Mouse (Mus musculus) heart, embryonic 15.5 days (tissue): ENCODE results near the gene Gm4744. TPM values are rescaled to one million over a fixed set of nuclear protein-coding genes. Genes with fewer than 3 reads are reported as not detected.
"Not testable (repeated sequence)": the region's sequence is repeated elsewhere in the genome, so short reads cannot be mapped to it uniquely, and the experiment has no call there.

Experiments used
- ATAC-seq: fragments of 200-750 bp; cut with Nextera tagmentation; replicated peaks from 2 replicates; pipeline ENCODE4 v1.8.0; 2017; ENCODE audit warnings: low read depth, moderate TSS enrichment; ENCODE audit not compliant: insufficient number of reproducible peaks, insufficient read depth, low FRiP score
- H3K27ac ChIP-seq: fragments of 300-500 bp; sonication (generic); 2 replicates; pipeline ENCODE4 v1.5.1; 2015; ENCODE audit warnings: mild to moderate bottlenecking, inconsistent platforms
- H3K27me3 ChIP-seq: fragments of 300-500 bp; sonication (generic); 2 replicates; pipeline ENCODE4 v1.6.1; 2015; ENCODE audit warnings: inconsistent platforms
- H3K36me3 ChIP-seq: fragments of 300-500 bp; sonication (generic); 2 replicates; pipeline ENCODE4 v1.6.1; 2015; ENCODE audit warnings: mild to moderate bottlenecking, inconsistent platforms
- H3K4me1 ChIP-seq: fragments of 300-500 bp; sonication (generic); replicated peaks from 2 replicates; pipeline ENCODE4 v1.6.1; 2015; ENCODE audit warnings: inconsistent platforms
- H3K4me2 ChIP-seq: fragments of 300-500 bp; sonication (generic); 2 replicates; pipeline ENCODE4 v1.6.1; 2015; ENCODE audit warnings: inconsistent platforms, mild to moderate bottlenecking, moderate library complexity
- H3K4me3 ChIP-seq: fragments of 300-500 bp; sonication (generic); 2 replicates; pipeline ENCODE4 v1.5.1; 2015; ENCODE audit warnings: mild to moderate bottlenecking, inconsistent platforms
- H3K9ac ChIP-seq: fragments of 300-500 bp; sonication (generic); 2 replicates; pipeline ENCODE4 v1.6.1; 2015; ENCODE audit warnings: mild to moderate bottlenecking, inconsistent platforms
- H3K9me3 ChIP-seq: fragments of 300-500 bp; sonication (generic); replicated peaks from 2 replicates; pipeline ENCODE4 v1.6.1; 2016; ENCODE audit warnings: inconsistent platforms
- WGBS: fragments of 180-500 bp; shearing (Covaris S2); methylation state at CpG from one replicate; pipeline ENCODE4 v1.1.7; 2015; ENCODE audit warnings: mixed read lengths; 5-methylcytosine and 5-hydroxymethylcytosine counted together
- polyA plus RNA-seq: library from polyadenylated mRNA; unstranded; fragments of >200 nt; fragmentation: Nextera tagmentation; extraction: Ambion mirVana; gene quantifications from 2 replicates; pipeline ENCODE4 v1.2.1, GENCODE M21; 2015

The Gm4744 gene
- not detected in 2 replicates for polyA plus RNA-seq

GRCm38 (mm10) chr6:40951770-40952169 is at the start of gene Gm4744:
Gm4744 (minus strand) TSS chr6:40951870.
- Histone ChIP-seq H3K9ac (no peak within 1 kb of the TSS), H3K27me3 (no peaks in the 10 kb centered on the region), H3K9me3 (no peaks in the 10 kb centered on the region), H3K36me3 (no peaks in the 10 kb centered on the region), H3K4me2 (no peak within 1 kb of the TSS), H3K4me1 (no peaks in the 10 kb centered on the region), H3K27ac (no peak within 1 kb of the TSS), H3K4me3 (no peak within 1 kb of the TSS)
- no peak for ATAC-seq

GRCm38 (mm10) chr6:40999379-40999778 is 47.7 kb upstream of the Gm4744 start, which contains the start of gene Gm2663:
Gm2663 (minus strand) TSS chr6:40999479.
- not testable (repeated sequence) for H3K36me3 ChIP-seq, H3K9me3 ChIP-seq, H3K27me3 ChIP-seq, H3K4me2 ChIP-seq, H3K4me1 ChIP-seq, ATAC-seq, H3K4me3 ChIP-seq, H3K27ac ChIP-seq, H3K9ac ChIP-seq

- WGBS: 77% methylated on average over 2 of the region's 2 CpGs
- not testable (repeated sequence) for H3K27ac ChIP-seq, H3K4me3 ChIP-seq, H3K4me2 ChIP-seq, H3K4me1 ChIP-seq, ATAC-seq, H3K36me3 ChIP-seq, H3K9ac ChIP-seq, H3K9me3 ChIP-seq, H3K27me3 ChIP-seq
Measured at GRCm38 (mm10) chr6:40964454-40964853, 12.8 kb upstream of the Gm4744 start, which contains the start of gene 1810009J06Rik. 1810009J06Rik (plus strand) TSS chr6:40964754.

- Histone ChIP-seq H3K9ac (no peak overlapping the region), H3K4me1 (no peaks in the 10 kb centered on the region), H3K9me3 (no peaks in the 10 kb centered on the region), H3K4me3 (no peak overlapping the region), H3K36me3 (no peaks in the 10 kb centered on the region), H3K27ac (no peak overlapping the region), H3K27me3 (no peaks in the 10 kb centered on the region), H3K4me2 (no peak overlapping the region)
- ATAC-seq: no peak
- 48% methylated on average over 2 of the region's 2 CpGs for WGBS
Measured at GRCm38 (mm10) chr6:40953716-40954115, 2.0 kb upstream of the Gm4744 start.

DNA sequence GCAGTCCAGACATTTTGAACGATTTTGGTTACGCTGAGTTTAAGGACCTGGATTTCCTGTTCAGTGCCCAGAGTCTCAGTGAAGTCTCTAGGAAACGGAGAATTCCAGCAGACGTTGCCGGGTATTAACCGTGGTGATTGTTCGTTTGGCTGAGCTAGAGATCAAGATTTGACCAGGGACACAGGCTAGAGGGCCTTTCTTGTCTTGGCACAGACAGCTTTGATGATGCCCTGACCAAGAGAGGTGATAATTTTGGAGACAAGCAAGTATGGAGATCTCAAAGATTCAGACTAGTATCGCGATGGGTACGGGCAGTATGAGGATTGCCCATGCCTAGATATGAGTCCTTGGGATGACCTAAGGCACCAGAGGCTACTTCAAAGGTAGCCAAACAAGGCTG is 11.2 kb downstream of the Gm4744 start, which contains the start of gene 1700074P13Rik:
1700074P13Rik (minus strand) TSS at position 101 of the 400 bp plus-strand sequence.
- WGBS: 90% methylated on average over 10 of the region's 10 CpGs
- Histone ChIP-seq H3K36me3 (no peaks in the 10 kb centered on the region), H3K9ac (no peak within 1 kb of the TSS), H3K27me3 (no peaks in the 10 kb centered on the region), H3K4me3 (no peak within 1 kb of the TSS), H3K4me1 (no peaks in the 10 kb centered on the region), H3K4me2 (no peak within 1 kb of the TSS), H3K27ac (no peak within 1 kb of the TSS), H3K9me3 (no peaks in the 10 kb centered on the region)
- ATAC-seq: no peak

DNA sequence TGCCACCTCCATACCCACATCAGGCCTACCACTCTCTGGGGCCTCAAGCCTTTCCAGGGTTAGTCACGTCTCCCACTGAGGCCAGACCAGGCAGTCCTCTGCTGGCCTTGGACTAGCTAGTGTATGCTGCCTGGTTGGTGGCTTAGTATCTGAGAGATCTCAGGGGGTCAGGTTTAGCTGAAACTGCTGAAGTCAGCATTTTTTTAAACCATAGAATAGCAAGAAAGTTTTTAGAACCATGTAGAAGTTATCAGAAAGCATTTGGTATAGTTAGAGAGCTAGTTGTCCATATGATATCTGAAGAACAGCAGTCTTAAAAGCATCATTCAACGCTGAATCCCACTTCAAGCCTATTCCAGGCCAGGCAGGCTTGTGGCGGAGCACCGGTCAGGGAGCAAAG is 31.7 kb downstream of the Gm4744 start:
- WGBS: 73% methylated on average over 4 of the region's 4 CpGs
- Histone ChIP-seq H3K4me1 (no peaks in the 10 kb centered on the region), H3K4me3 (no peak overlapping the region), H3K36me3 (no peaks in the 10 kb centered on the region), H3K4me2 (no peak overlapping the region), H3K27me3 (no peaks in the 10 kb centered on the region), H3K27ac (no peak overlapping the region), H3K9ac (no peak overlapping the region), H3K9me3 (no peaks in the 10 kb centered on the region)
- ATAC-seq: no peak

- no peak for ATAC-seq
- no peaks in the 10 kb centered on the region for H3K9me3 ChIP-seq
Measured at GRCm38 (mm10) chr6:40900287-40900686, 51.4 kb downstream of the Gm4744 start, which contains the start of gene Prss58. Prss58 (minus strand) TSS chr6:40900387.

More at GRCm38 (mm10) chr6:40900287-40900686, 51.4 kb downstream of the Gm4744 start, which contains the start of gene Prss58:
- Histone ChIP-seq H3K4me1 (no peaks in the 10 kb centered on the region), H3K27me3 (no peaks in the 10 kb centered on the region), H3K36me3 (no peaks in the 10 kb centered on the region), H3K27ac (no peak within 1 kb of the TSS), H3K9ac (no peak within 1 kb of the TSS), H3K4me3 (no peak within 1 kb of the TSS), H3K4me2 (no peak within 1 kb of the TSS)

Other genes with a start within 250 kb of the Gm4744 start
- not detected in 2 replicates for gene Moxd2, start 64.4 kb downstream of the Gm4744 start, polyA plus RNA-seq
- not detected in 2 replicates for gene Prss58, start 51.5 kb downstream of the Gm4744 start, polyA plus RNA-seq
- not detected in 2 replicates for gene 1700074P13Rik, start 11.3 kb downstream of the Gm4744 start, polyA plus RNA-seq
- 0.29 and 0.65 TPM in 2 replicates for gene 1810009J06Rik, start 12.9 kb upstream of the Gm4744 start, polyA plus RNA-seq
- gene Gm2663, start 47.6 kb upstream of the Gm4744 start, polyA plus RNA-seq: 0.34 TPM in 1 of 2 replicates, not detected in the other
- gene 2210010C04Rik, start 83.6 kb upstream of the Gm4744 start, polyA plus RNA-seq: not detected in 2 replicates